Mouse (Mus musculus) stomach, postnatal 0 days (tissue): ENCODE measurements around the gene Sdhb.

Experiments used
- CTCF ChIP-seq: IDR thresholded peaks from 2 replicates; pipeline ENCODE4 v1.5.1; 2016; ENCODE audit warnings: antibody characterized with exemption, low read depth, mild to moderate bottlenecking, moderate library complexity
- EP300 ChIP-seq: optimal IDR thresholded peaks from 2 replicates; pipeline ENCODE3; 2016; ENCODE audit warnings: antibody characterized with exemption

DNA sequence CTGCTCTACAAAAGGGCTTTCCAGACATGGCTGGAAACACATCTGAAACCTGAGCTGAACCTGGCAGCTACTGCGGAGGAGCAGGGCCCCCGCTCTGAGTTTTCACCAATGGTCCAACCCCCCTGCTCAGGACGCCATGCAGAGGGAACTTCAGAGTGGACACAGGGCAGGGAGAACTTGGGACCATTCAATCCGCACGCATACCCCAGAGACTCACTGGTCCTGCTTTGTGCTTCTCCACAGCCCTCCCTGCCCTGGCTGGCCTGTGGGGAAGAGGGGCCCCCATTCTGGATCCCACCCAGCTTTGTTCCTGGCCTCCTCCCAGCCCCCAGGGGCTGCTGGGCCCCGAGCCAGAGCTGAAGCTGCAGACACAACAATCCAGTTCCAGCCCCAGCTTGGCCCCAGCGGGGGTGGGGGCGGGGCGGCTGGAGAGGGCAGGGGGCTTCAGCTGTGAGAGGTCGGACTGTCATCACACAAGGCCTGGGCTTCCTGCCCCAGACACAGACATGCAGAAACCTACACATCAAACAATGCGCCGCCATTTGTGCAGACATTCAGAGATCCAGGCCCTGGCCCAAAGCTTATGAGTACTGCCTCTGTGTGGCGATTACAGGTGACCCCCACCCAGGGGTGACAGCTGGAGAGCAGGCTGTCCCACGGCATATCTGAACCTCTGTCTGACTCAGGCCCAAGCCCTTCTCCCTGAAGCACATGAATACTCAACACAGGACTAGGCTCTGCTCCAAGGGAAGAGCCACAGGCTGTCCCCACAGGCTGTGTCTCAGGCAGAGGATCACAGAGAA, 60.0 kb downstream of the Sdhb start:
- TF ChIP-seq EP300 (no peak), CTCF (no peak)
